Mouse (Mus musculus) erythroblast, adult 5-6 weeks (primary cell): ENCODE results near the gene Gm6812. TPM values are rescaled to one million over a fixed set of nuclear protein-coding genes. Genes with fewer than 3 reads are reported as not detected.
"Not testable (repeated sequence)": the region's sequence is repeated elsewhere in the genome, so short reads cannot be mapped to it uniquely, and the experiment has no call there.

ENCODE experiments used
- ATAC-seq: replicated peaks from 2 replicates; pipeline ENCODE4 v1.8.0; 2016; ENCODE audit warnings: moderate number of reproducible peaks, mild to moderate bottlenecking, moderate TSS enrichment, inconsistent platforms; ENCODE audit not compliant: poor library complexity, low FRiP score, severe bottlenecking
- total RNA-seq, 2 experiments: library from RNA; stranded (forward) in 1 of 2; stranded (reverse) in 1 of 2; fragments of 150-400 nt in 1 of 2; fragments of 200-764, 138-1000 nt in 1 of 2; gene quantifications; 2 replicates each; pipeline versions ENCODE4 v1.2.3 to v1.2.4; 2015 to 2017; ENCODE audit warnings: low replicate concordance in 2 of 2

Gene Gm6812
- not detected in 2 replicates for total RNA-seq (2015; ENCODE audit: low replicate concordance)
- not detected in 2 replicates for total RNA-seq (2017; ENCODE audit: low replicate concordance)

- not testable (repeated sequence) for ATAC-seq
These were observed at the start of gene Gm6812 for GRCm38 (mm10) chrX:68892953-68893352. Gm6812 (minus strand) TSS chrX:68893053.

GRCm38 (mm10) chrX:68865145-68865544, 27.7 kb downstream of the Gm6812 start:
- ATAC-seq, result no peak

Other genes with a start within 250 kb of the Gm6812 start
- gene Fmr1, start 214.5 kb downstream of the Gm6812 start, total RNA-seq (2015; ENCODE audit: low replicate concordance), result 60.4 and 66.5 TPM in 2 replicates
- 63.2 and 80.2 TPM in 2 replicates for gene Fmr1, start 214.5 kb downstream of the Gm6812 start, total RNA-seq (2017; ENCODE audit: low replicate concordance)
- gene Fmr1nb, start 131.2 kb downstream of the Gm6812 start, total RNA-seq (2015; ENCODE audit: low replicate concordance), result not detected in 2 replicates
- gene Fmr1nb, start 131.2 kb downstream of the Gm6812 start, total RNA-seq (2017; ENCODE audit: low replicate concordance), result not detected in 2 replicates
- gene Gm14698, start 72.0 kb downstream of the Gm6812 start, total RNA-seq (2015; ENCODE audit: low replicate concordance), result 2.7 TPM in 1 of 2 replicates, not detected in the other
- gene Gm14698, start 72.0 kb downstream of the Gm6812 start, total RNA-seq (2017; ENCODE audit: low replicate concordance), result 0.26 and 0.56 TPM in 2 replicates